Mouse (Mus musculus) urinary bladder, postnatal 25 days (tissue): ENCODE data around the gene Scd2.
"Not testable (repeated sequence)": the region's sequence is repeated elsewhere in the genome, so short reads cannot be mapped to it uniquely, and the experiment has no call there.

Source experiments
- DNase-seq: peaks from one replicate; pipeline ENCODE4 v3.0.0; 2022; ENCODE audit warnings: low spot score

The Scd2 gene

GRCm38 (mm10) chr19:44292941-44293768 lies at the start of gene Scd2:
Gene Scd2, plus strand, starts transcription at chr19:44293674.
- no peak for DNase-seq

- peak; percentile 21 for DNase-seq
Observed at GRCm38 (mm10) chr19:44245761-44246171, 47.7 kb upstream of the Scd2 start.

- no peak for DNase-seq
Observed at GRCm38 (mm10) chr19:44246341-44246911, 47.0 kb upstream of the Scd2 start.

GRCm38 (mm10) chr19:44247281-44248080 lies 46.0 kb upstream of the Scd2 start:
- peak; percentile 18 for DNase-seq

- peak; percentile 87 for DNase-seq
Observed at GRCm38 (mm10) chr19:44248081-44248853, 45.2 kb upstream of the Scd2 start.

GRCm38 (mm10) chr19:44248854-44249351 lies 44.6 kb upstream of the Scd2 start:
- DNase-seq, result no peak

GRCm38 (mm10) chr19:44251138-44251537 lies 42.3 kb upstream of the Scd2 start:
- DNase-seq, result not testable (repeated sequence)

- no peak for DNase-seq
Observed at GRCm38 (mm10) chr19:44251936-44252558, 41.4 kb upstream of the Scd2 start.

- DNase-seq, result not testable (repeated sequence)
Observed at GRCm38 (mm10) chr19:44254106-44254505, 39.4 kb upstream of the Scd2 start.

GRCm38 (mm10) chr19:44257377-44257966 lies 36.0 kb upstream of the Scd2 start:
- no peak for DNase-seq

GRCm38 (mm10) chr19:44259484-44259883 lies 34.0 kb upstream of the Scd2 start:
- DNase-seq, result no peak

- no peak for DNase-seq
Observed at GRCm38 (mm10) chr19:44260487-44260886, 33.0 kb upstream of the Scd2 start.

- DNase-seq, result no peak
Observed at GRCm38 (mm10) chr19:44261774-44262173, 31.7 kb upstream of the Scd2 start.

- DNase-seq, result no peak
Observed at GRCm38 (mm10) chr19:44263581-44263980, 29.9 kb upstream of the Scd2 start.

- no peak for DNase-seq
Observed at GRCm38 (mm10) chr19:44264226-44264625, 29.2 kb upstream of the Scd2 start.

GRCm38 (mm10) chr19:44265300-44265699 lies 28.2 kb upstream of the Scd2 start:
- no peak for DNase-seq

- no peak for DNase-seq
Observed at GRCm38 (mm10) chr19:44265911-44266337, 27.6 kb upstream of the Scd2 start.

GRCm38 (mm10) chr19:44266458-44266823 lies 27.0 kb upstream of the Scd2 start:
- DNase-seq, result no peak

GRCm38 (mm10) chr19:44266824-44267498 lies 26.5 kb upstream of the Scd2 start:
- DNase-seq, result peak; percentile 74

- DNase-seq, result no peak
Observed at GRCm38 (mm10) chr19:44267499-44268002, 25.9 kb upstream of the Scd2 start.
